19 mouse cellular contexts compared by ENCODE assay signal in the genomic region with DNA sequence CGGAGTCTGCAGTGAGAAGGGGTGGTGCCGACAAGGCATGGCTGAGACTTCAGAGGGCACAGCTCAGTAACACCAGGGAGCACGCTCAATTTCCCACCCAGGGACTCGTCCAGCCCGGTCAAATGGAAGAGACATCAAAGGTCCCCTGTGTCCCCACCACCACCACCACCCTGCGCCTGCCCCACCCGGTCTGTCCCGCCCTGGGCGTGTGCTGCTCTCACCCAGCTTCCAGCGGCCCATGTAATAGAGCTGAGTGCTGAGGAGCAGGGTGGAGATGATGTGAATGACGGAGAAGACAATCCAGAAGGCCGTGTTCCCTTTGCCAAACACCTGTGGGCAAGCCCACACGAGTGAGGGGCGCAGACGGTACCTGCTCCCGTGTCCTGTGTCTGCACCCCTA. TPM values are rescaled to one million over a fixed set of nuclear protein-coding genes. Genes with fewer than 3 reads are reported as not detected.
"Had no signal": no experiment of that assay in that cellular context is flagged by ENCODE, and none has a peak within 500 bp of the region (broad histone marks: within the 10 kb centered on the region; RNA-seq: fewer than 3 reads in every experiment).

No protein-coding gene starts in this region.

- H3K27ac ChIP-seq: limb, embryonic 15.5 days; lung, embryonic 15.5 days; macrophage; midbrain, embryonic 15.5 days; neural tube, embryonic 12.5 days; stomach, embryonic 15.5 days had no signal

- H3K27me3 ChIP-seq: limb, embryonic 15.5 days; lung, embryonic 15.5 days; midbrain, embryonic 15.5 days; neural tube, embryonic 12.5 days; stomach, embryonic 15.5 days had no signal

- H3K9me3 ChIP-seq: limb, embryonic 15.5 days; lung, embryonic 15.5 days; megakaryocyte, embryonic 14.5 days; midbrain, embryonic 15.5 days; neural tube, embryonic 12.5 days; stomach, embryonic 15.5 days had no signal

- ATAC-seq: intestine, embryonic 16.5 days; midbrain, embryonic 15.5 days had no signal

- DNase-seq: kidney, adult 8-10 months; layer of hippocampus, adult 9-11 months; layer of hippocampus, postnatal 36 days; lung, postnatal 14 days; retina, postnatal 1 day; right cerebral cortex, postnatal 4 days; spleen, adult 18-20 months; thymus, adult 18-20 months; thymus, postnatal 14 days had no signal

- H3K4me2 ChIP-seq: limb, embryonic 15.5 days; lung, embryonic 15.5 days; midbrain, embryonic 11.5 days; midbrain, embryonic 15.5 days; neural tube, embryonic 12.5 days; stomach, embryonic 15.5 days had no signal

- H3K9ac ChIP-seq: limb, embryonic 15.5 days; lung, embryonic 15.5 days; midbrain, embryonic 15.5 days; neural tube, embryonic 12.5 days; stomach, embryonic 15.5 days had no signal

- H3K4me1 ChIP-seq: limb, embryonic 15.5 days; lung, embryonic 15.5 days; midbrain, embryonic 15.5 days; neural tube, embryonic 12.5 days had no signal

- H3K4me3 ChIP-seq: limb, embryonic 15.5 days; lung, embryonic 15.5 days; megakaryocyte, embryonic 14.5 days; midbrain, embryonic 15.5 days; neural tube, embryonic 12.5 days; stomach, embryonic 15.5 days had no signal

RNA-seq across cellular contexts. Expression of a gene that starts 6.6 kb away (rescaled TPM):
- total RNA-seq: monocyte, adult 5-6 weeks had no signal
